Mouse (Mus musculus) frontal cortex, postnatal 36 days (tissue): Measurements from ENCODE around the gene Cisd3.
"Not testable (repeated sequence)": the region's sequence is repeated elsewhere in the genome, so short reads cannot be mapped to it uniquely, and the experiment has no call there.

Experiments used
- DNase-seq, 2 experiments: peaks; one replicate each; pipeline ENCODE4 v3.0.0; 2022; ENCODE audit warnings: low spot score in 2 of 2

The Cisd3 gene

DNA sequence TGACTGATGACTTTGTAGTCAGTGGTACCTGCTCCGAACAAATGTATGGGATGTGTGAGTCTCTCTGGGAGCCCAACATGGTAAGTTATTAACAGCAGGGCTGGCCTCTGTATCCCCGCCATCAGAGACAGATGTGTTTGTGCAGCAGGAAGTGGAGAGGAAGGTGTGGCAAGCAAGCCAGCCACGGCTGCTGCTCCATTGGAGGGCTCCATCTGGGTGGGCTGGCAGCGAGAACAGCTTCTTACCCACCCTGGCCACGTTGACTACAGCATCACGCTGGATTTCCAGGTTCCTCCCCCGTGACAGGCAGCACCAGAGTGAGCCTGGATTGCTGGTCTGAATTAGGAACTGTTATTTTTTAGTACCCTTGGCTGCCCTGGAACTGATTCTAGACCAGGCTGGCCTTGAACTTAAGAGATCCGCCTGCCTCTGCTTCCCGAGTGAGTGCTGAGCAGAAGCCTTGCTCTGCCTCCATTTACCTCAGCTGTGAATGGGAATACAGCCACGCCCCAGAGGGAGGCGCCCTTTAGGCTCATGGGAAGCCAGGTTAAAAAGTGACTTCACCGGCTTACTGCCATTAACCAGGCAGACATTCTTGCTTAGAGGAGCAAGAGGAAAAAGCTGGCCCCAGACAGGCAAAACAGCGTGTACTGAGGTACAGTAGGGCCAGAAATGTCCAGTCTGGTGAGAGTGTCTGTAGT lies 25.7 kb downstream of the Cisd3 start:
- DNase-seq: no peak

DNA sequence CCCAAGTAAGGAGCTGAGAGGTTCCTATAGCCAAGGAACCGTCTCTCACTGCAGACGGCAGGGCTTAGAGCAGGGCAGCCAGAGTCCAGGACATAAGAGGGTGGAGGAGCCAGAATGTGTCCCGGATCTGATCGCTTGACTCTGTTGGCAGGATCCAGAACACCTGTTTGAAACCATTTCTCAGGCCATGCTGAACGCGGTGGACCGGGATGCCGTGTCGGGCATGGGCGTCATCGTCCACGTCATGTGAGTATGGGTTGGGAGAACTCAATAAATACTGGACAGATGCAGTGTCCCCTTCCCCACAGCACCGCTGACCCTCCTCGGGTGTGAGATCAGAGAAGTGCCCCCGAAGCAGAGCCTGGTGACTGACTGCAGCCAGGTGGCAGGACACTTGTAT lies 26.7 kb downstream of the Cisd3 start:
- no peak for DNase-seq

GRCm38 (mm10) chr11:97713896-97714295 lies 28.3 kb downstream of the Cisd3 start:
- no peak for DNase-seq

- DNase-seq: no peak
Measured at GRCm38 (mm10) chr11:97714356-97714755, 28.7 kb downstream of the Cisd3 start.

GRCm38 (mm10) chr11:97714784-97715760 lies 29.4 kb downstream of the Cisd3 start:
- DNase-seq: peak in 1 of 2 experiments; percentile 55

- DNase-seq: no peak
Measured at GRCm38 (mm10) chr11:97716021-97716420, 30.4 kb downstream of the Cisd3 start.

- no peak for DNase-seq
Measured at GRCm38 (mm10) chr11:97717369-97718280, 32.0 kb downstream of the Cisd3 start.

DNA sequence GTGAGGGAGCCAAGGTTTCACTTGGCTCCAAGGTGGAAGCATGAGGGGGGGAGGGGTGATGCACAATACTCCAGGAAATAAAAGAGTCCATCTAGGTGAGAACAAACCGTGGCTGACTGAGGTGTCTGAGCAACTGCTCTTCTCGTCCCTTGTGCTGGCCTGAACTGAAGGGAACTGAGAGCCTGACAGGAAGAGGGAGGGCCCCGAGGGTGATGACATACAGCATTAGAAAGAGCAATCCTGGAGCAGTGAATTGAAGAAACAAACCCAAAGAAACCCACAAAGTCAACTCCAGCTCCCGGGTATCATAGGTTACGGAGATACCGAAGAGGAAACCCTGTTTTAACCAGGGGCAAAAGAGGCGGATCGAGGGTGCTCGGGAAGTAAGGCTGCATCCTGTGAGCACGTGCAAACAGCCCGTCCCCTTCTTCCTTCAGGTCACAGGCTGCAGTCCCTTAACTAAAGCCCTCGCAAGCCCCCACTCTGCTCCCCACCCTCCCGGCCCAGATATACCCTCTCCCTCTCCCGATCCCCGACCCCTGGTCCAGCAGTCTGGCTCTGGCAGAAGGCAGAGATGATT lies 32.7 kb downstream of the Cisd3 start:
- DNase-seq: no peak

GRCm38 (mm10) chr11:97719041-97719440 lies 33.4 kb downstream of the Cisd3 start:
- DNase-seq: no peak

DNA sequence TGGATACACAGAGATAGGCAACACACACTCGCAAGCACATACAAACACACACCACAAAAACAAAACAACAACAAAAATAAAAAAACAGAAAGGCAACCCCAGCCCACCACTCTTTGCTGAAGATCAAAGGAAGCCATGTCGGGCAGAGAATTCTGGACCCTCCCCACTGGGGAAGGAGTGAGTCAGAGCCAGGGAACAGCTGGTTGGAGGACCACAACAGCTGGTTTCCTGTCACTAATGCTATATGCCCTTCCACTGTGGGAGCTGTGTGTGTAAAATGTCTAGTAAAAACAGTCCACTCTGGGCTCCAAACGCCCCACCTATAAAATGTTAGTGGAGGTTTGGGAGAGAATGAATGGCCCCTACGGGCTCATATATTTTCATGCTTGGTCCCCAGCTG lies 35.7 kb downstream of the Cisd3 start:
- DNase-seq: no peak

- no peak for DNase-seq
Measured at GRCm38 (mm10) chr11:97723709-97724108, 38.1 kb downstream of the Cisd3 start.

DNA sequence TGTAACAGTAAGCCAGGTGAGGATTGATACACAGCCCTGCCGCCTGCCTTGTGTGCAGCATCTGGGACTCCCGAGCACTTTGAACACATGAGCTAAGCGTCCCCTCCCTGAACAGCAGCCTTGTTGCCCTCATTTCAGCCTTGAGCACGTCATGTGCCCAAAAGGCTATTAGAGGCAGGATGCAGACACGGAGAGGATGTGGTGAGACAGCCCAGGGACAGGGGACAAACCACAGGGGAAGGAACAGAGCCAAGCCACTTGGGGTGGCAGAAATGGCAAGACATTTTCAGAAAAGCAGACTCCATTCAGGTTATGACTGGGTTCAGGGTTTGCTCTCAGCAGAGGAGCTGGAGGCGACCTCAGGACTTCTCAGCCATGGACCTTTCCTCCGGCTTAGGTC lies 42.7 kb downstream of the Cisd3 start:
- DNase-seq: no peak

GRCm38 (mm10) chr11:97728730-97729129 lies 43.1 kb downstream of the Cisd3 start:
- DNase-seq: no peak

DNA sequence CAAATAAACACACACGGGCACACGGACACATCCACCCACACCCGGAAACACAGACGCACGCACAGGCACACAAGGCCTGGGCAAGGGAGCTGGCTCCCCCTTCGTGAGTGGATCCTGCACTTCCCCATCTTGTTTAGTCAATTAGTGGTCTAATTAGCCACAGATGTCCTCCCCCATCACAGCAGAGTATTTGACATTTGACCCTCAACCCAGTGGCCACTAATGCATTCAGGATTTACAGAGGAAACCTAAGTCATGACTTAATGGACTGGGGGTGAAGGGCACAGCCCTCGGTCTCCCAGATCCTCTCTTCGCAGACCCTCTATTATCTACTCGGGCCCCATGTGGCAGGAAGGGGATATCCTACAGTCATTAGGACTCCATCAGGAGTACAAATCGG lies 48.1 kb downstream of the Cisd3 start:
- no peak for DNase-seq

GRCm38 (mm10) chr11:97734810-97735209 lies 49.2 kb downstream of the Cisd3 start:
- DNase-seq: not testable (repeated sequence)

- DNase-seq: no peak
Measured at GRCm38 (mm10) chr11:97736645-97737044, 51.0 kb downstream of the Cisd3 start.

DNA sequence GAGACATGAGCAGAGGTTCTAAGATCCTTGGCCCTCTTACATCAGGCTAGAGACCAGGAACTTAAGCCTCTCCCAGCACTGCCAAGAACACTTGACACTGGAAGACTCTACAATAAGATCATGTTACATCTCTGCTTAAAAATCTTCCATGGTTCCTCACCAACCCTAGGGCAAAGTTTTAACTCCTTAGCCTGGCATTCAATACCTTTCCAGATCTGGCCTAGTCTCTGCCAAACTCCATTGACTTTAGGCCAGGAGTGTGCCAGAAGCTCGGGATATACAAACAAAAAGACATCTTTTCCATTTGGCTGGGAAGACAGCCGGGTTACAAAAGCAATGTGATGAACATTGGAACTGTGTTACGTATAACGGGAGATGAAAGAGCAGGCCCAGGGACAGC lies 52.0 kb downstream of the Cisd3 start:
- no peak for DNase-seq
